Mouse (Mus musculus) right cerebral cortex, postnatal 14 days (tissue): Measurements from ENCODE around the gene Dram1.

Experiments used
- DNase-seq: peaks from one replicate; pipeline ENCODE4 v3.0.0; 2022

The Dram1 gene

DNA sequence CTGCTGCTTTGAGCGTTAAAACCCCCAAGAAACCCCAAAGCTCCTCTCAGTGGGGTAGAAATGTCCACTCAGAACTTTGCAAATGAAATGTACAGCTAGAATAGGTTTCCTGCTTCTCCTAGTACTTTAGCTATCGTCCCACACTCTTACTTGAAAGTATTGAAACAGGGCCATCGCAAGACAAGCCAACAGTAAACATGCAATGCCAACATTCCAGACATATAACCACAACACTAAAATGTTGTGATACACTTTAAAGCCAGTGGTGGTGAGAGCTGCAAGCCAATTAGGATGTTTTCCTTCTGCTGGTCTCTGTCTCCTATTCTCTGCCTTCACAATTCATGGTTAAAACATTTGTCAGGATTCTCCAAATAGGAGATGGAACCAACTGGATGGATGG lies 97.2 kb downstream of the Dram1 start:
- DNase-seq = no peak

DNA sequence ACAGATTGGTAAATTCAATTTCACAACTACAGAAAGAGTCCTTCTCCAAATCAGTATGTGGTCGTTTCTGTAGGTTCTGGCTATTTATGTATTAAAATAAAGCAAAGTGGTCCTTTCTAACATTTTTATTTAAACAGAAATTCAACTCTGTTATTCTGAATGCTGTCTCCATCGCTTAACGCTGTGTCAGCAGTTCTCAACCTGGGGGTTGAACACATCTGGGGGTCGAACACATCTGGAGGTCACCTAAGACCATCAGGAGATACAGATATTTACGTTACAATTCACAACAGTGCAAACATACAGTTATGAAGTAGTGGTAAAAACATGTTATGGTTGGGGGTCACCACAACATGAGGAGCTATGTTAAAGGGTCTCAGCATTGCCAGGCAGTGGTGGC lies 104.8 kb downstream of the Dram1 start:
- no peak for DNase-seq
